Mouse (Mus musculus) 416B (cell line): Measurements from ENCODE around the gene Timm8b.
A peak's percentile ranks its signal among the peaks of the same experiment; 100 is the strongest.
"Not testable (repeated sequence)": the region's sequence is repeated elsewhere in the genome, so short reads cannot be mapped to it uniquely, and the experiment has no call there.

Experiments used
- DNase-seq: peaks from one replicate; pipeline ENCODE4 v3.0.0; 2011; ENCODE audit warnings: low read depth

Timm8b gene

DNA sequence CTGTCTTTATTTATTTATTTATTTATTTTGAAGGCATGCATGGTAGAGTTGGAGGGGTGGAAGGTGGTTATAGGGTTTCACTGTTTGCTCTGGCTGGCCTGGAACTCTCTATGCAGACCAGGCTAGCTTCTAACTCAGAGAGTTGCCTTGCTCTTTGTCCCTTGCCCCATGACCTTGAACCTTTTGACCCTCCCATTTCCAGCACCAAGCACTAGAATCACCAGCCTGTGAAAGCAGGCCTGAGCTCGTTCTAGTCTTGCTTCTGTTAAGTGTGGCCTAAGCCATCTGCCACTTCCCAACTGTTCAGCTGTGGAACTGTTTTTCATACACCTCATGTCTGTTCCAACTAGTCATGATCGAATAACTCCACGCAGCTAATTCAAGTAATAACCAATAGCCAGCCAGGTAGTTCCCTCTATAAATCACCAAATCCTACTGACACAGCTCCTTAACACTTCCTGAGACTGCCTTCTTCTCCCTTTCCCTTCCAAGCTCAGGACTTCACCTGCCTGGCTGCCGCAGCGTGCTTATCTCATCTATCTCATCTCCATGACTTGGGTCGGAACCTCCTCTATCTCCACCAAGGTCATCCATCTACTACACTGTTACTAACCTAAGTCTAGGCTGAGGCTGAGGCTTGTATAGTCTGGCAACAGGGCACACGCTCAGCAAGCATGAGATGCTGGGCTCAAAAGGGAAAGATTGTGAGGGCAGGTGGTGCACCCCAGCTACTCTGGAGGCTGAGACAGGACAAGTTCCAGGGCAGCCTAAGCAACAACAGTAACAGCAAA lies 1.5 kb upstream of the Timm8b start:
- no peak for DNase-seq

DNA sequence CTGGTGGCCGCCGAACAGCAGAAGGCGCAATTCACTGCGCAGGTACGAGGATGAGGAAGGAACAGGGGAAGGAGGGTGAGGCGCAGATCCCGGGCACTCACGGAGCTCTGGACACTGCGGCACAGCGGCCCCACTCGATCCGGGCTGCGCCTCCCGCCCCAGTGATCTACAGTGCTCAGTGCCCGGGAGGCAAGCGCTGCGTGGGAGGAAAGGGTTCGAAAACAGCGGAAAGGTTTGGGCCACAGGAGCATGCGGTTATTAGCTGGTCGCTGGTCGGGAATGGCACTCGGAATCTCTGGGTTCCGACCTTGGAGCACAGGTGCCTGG lies 251 bp downstream of the Timm8b start:
- DNase-seq: no peak

DNA sequence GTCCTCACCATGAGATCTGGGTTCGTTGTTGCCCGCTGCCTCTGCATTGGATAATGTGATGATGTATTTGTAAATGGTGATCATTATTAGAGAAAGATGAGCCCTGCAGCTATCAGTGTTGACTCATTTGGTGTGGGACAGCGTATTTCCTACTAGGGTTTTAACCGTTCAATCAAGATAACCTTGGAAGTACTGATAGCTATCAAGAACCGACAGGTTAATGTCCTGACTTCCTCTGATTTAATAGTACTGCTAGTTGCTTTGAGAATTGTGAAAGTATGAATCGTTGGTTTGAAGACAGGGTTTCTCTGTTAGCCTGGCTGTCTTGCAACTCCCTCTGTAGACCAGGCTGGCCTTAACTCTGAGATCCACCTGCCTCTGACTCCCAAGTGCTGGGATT lies 628 bp downstream of the Timm8b start:
- DNase-seq: peak; percentile 43

DNA sequence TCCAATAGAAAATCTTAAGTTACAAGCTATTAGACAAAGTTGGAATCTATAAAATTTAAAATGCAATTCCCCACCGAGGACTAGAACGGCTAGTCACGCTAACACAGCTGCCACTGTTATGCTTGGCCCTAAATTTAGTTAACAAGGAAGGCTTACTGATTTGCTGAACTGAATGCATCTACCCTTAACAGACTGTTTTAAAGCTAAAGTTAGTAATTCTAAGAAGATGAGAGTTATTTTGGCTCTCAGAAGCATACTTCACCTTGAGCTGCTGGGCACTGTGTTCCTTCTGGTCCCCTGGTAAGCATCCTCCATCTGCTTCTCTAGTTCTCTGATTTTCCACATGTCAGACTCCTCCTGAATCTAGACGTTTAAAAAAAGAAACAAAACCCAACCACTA lies 8.4 kb downstream of the Timm8b start:
- DNase-seq: no peak

DNA sequence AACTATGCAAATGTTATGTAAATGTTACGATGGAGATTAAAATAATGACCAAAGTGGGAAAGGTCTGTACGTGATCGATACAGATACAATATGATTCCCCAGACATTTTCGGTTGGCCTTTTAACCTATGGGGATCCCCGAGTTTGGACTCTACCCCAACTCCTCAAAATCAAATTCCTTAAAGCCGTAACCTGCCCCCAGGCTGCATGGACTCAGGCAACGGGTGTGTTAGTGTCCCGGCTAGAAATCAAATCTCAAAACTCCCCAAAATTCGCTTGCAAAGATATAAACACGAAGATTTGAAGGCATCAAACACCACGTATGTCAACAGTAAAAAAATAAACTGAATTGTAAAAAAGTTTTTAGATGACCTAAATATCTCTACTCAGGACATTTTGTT lies 12.5 kb downstream of the Timm8b start:
- DNase-seq: no peak

DNA sequence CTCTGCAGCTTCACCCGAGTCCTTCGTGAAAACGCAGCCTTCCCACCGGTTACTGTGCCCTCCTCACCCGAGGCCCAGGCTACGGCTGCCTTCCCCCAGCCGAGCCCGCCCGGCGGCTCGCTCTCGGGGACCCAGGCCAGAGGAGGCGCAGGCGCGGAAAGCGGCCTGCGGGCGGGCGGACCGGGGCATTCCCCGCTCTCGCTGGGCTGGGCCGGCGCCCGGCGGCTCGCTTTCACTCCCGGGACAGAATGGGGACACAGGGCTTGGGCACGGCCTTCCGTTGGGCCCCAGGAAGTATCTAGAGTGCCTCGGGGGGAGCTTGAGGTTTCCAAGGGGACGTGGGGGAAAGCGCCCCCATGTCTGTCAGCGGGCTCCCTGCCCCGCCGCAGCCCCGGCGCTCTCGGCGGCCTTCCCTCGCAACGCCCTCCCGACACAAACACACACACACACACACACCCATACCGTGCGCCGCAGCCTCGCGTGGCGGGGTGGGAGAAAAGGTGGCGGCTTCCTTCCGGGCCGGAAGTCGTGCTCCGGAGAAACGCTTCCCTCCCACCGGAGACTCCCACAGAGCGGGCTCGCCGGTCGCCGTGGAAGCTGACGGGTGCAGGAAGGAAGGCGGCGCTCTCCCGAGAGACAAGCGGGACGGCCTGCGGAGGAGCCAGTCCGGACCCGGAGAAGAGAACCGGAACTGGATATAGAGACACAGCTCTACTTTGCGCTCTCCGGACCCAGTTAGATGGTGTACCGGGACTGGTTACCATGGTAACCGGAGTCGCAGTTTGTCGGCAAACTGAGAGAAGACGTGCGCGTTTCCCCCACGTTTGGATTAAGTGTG lies 13.3 kb downstream of the Timm8b start, which contains the start of the genes Pih1d2 and Nkapd1:
Gene Pih1d2 (plus strand): TSS at position 556 of the 838 bp plus-strand sequence.
Gene Nkapd1 (minus strand): TSS at position 699 of the 838 bp plus-strand sequence.
- peak; percentile 95 for DNase-seq

DNA sequence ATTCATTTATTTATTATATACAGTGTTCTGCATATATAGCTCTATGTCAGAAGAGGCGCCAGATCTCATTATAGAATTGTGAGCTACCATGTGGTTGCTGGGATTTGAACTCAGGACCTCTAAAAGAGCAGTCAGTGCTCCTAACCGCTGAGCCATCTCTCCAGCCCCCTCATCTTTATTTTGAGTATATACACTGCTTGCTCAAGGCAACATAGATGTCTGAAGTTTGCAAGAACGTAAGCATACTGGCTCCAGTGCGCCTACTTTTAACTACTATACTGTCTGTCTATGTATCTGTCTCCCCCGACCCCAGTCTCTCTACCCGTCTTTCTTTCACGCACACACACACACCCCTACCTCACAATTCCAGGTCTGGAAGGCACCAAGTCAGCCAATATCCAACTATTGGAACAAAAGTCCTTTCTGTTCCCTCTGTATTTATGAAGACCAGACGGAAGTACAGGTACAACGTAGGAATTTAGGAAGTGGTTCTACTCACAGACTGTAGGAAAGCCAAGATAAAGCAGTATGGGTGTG lies 14.2 kb downstream of the Timm8b start:
- no peak for DNase-seq

DNA sequence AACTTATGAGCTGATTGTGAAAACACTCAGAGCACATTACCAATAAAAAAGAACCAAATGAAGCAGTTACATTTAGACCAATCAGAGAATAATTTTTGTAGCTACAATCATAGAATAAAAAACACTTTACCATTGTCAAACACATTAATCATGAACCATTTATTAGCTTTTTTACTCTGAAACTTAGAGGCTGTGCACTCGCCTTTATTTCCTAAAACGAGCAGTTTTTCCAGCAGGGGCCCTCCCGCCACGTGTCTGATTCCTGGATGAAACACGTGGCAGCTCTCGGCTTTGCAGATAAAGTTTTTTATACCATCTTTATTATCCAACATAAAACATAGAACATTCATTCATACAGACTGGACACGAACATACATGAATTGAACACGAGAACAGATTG lies 27.2 kb downstream of the Timm8b start:
- not testable (repeated sequence) for DNase-seq

DNA sequence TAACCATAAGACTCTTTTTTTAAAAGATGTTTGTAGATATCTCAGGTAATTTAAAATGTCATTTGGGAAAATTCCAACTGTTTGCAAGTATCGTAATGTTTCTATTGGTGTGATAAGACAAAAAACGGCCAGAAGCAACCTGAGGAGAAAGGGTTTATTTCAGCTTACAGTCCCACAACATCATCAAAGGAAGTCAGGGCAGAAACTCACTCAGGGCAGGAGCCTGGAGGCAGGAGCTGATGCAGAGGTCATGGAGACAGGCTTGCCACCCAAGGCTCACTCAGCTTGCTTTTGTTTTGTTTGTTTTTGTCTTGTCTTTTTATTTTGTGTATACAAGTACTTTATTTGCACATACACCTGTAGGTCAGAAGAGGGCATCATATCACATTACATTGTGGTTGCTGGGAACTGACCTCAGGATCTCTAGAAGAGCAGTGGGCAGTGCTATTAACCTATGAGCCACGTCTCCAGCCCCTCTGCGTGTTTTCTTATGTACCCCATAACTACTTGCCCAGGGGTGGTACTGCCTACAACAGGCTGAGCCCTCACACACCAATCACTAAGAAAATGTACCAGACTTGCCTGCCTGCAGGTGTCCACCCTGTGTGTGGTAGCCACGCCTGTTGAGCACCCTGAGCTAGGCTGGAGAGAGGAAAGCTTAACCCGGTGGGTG lies 28.4 kb downstream of the Timm8b start:
- peak; percentile 32 for DNase-seq

DNA sequence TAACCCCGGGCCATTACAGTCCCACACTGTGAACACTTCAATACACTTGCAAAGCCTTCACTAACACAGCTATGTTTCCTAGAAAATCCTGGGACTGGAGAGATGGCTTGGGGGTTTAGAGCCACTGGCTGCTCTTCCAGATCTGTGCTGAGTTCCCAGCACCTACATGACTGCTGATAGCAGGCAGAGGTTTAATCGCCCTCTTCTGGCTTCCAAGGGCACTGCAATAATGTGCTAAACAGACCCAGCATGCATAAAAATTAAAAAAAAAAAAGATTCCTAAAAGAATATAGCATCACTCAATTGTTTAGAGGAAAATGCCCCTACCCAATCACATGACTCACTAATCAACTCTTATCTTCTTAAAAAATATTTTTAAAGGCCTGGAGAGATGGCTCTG lies 29.3 kb downstream of the Timm8b start:
- peak; percentile 56 for DNase-seq

DNA sequence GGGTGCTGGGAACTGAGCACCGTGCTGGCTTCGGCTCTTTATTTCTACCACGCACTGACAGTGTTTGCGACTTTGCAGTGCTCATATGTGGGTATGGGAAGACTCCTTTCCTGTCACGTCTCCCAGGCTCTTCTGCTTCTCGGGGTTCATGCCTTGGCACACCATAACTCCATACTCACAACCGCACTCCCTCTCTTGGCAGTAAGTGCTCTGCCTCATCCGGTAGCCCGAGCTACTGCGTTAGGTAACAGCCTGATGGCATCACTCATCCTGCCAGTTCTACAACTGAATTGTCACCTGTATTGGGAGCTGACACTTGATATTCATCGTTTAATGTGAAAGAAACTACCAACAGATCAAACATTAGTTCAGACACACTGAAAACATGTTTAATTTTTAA lies 30.6 kb downstream of the Timm8b start:
- no peak for DNase-seq

DNA sequence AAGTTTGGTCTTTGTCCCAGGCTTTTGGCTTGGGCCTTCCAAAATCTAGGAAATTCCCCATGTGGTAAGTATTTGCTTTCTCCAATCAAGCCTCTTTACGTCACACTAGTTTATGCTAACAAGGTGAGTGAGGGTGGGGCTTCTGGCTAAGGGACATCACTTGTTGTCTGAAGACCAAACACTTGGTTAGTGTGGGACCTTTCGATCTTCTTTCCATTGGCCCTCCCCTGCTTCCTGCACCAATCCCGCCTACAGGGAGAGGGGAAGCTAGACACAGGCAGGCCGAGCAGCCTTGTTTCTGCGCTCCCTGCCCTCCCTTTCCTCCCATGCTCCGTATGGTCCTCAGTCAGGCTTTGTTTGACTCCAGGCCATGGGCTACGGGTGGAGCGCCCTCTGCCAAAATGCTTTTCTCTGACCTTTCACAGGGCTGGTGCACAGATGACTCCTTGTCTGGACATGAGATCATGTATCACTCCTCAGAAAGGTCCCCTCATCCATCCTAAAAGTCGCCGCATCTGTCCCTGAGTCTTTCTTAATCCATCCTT lies 43.2 kb downstream of the Timm8b start:
- no peak for DNase-seq

DNA sequence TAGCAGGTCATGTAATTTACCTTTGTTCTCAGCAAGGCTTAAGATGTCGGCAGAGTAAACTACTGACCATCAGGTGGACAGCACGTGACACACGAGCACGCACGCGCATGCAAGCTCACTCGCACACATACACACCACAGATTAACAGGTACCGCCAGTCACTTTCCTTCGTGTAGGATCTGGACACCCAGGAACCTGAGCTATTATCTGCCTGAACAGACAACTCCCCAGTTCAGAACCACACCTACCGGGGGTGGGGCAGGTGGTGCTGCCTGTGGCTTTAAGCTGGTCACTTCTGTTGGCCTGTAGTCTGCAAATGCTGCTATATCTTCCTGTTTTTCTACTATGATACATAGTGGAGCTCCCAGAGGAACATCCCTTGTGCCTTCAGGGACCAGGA lies 46.8 kb downstream of the Timm8b start:
- no peak for DNase-seq
